Mouse (Mus musculus) bone marrow macrophage, adult 2 months (primary cell): ENCODE results near the gene Emc10.

Experiments
- CTCF ChIP-seq: IDR thresholded peaks from 2 replicates; pipeline ENCODE4 v1.5.1; 2012; ENCODE audit warnings: low read depth, mild to moderate bottlenecking, low read length, moderate library complexity
- POLR2A ChIP-seq: IDR thresholded peaks from 2 replicates; pipeline ENCODE4 v1.6.1; 2012; ENCODE audit warnings: mild to moderate bottlenecking, low read depth, low read length, borderline replicate concordance

- TF ChIP-seq CTCF = no peak
- TF ChIP-seq POLR2A = no peak
Observed at GRCm38 (mm10) chr7:44494681-44495080, 1.6 kb downstream of the Emc10 start.
